Mouse (Mus musculus) thymus, adult 2 months (tissue): ENCODE results near the gene 1600014C23Rik. TPM values are rescaled to one million over a fixed set of nuclear protein-coding genes. Genes with fewer than 3 reads are reported as not detected.

Experiments used
- DNase-seq: peaks from one replicate; pipeline ENCODE4 v3.0.0; 2021
- H3K27ac ChIP-seq: fragments of 200-500 bp; 2 replicates; pipeline ENCODE4 v1.5.1; 2012; ENCODE audit warnings: low read length, control low read depth; ENCODE audit not compliant: control insufficient read depth, insufficient read depth
- H3K27me3 ChIP-seq: fragments of 200-500 bp; 2 replicates; pipeline ENCODE4 v1.6.1; 2012; ENCODE audit warnings: mild to moderate bottlenecking, low read length, moderate library complexity, mixed read lengths; ENCODE audit not compliant: control insufficient read depth, insufficient read depth
- H3K36me3 ChIP-seq: fragments of 200-500 bp; 2 replicates; pipeline ENCODE4 v1.6.1; 2012; ENCODE audit warnings: mild to moderate bottlenecking, low read length, moderate library complexity; ENCODE audit not compliant: control insufficient read depth, insufficient read depth
- H3K4me1 ChIP-seq: fragments of 200-500 bp; replicated peaks from 2 replicates; pipeline ENCODE4 v1.6.1; 2012; ENCODE audit warnings: low read length; ENCODE audit not compliant: control insufficient read depth, insufficient read depth
- H3K4me3 ChIP-seq: fragments of 200-500 bp; 2 replicates; pipeline ENCODE4 v1.5.1; 2012; ENCODE audit warnings: mild to moderate bottlenecking, low read length, control low read depth, moderate library complexity; ENCODE audit not compliant: control insufficient read depth, insufficient read depth
- CTCF ChIP-seq: fragments of 200-500 bp; IDR thresholded peaks from 2 replicates; pipeline ENCODE4 v1.5.1; 2012; ENCODE audit warnings: mild to moderate bottlenecking, control low read depth, low read length, moderate library complexity, borderline replicate concordance; ENCODE audit not compliant: control insufficient read depth, poor library complexity, insufficient read depth; ENCODE audit errors: extremely low read depth
- POLR2A ChIP-seq: fragments of 200-500 bp; IDR thresholded peaks from 2 replicates; pipeline ENCODE4 v1.6.1; 2012; ENCODE audit warnings: mild to moderate bottlenecking, low read length, control low read depth, moderate library complexity; ENCODE audit not compliant: control insufficient read depth, poor library complexity, insufficient read depth; ENCODE audit errors: extremely low read depth
- WGBS: fragments of 180-500 bp; shearing (Covaris S2); methylation state at CpG from one replicate; pipeline ENCODE4 v1.1.7; 2018; 5-methylcytosine and 5-hydroxymethylcytosine counted together
- polyA plus RNA-seq: library from polyadenylated mRNA; depleted of rRNA; stranded (reverse); fragments of >200 nt; gene quantifications from 2 replicates; pipeline ENCODE4 v1.2.3, GENCODE M21; 2012

1600014C23Rik gene
- polyA plus RNA-seq, 1 experiment: not detected

GRCm38 (mm10) chr17:45747293-45747692 lies 13.6 kb upstream of the 1600014C23Rik start:
- WGBS: 24% methylated on average over 4 of the region's 4 CpGs
- TF ChIP-seq POLR2A: no peak
- no peak for TF ChIP-seq CTCF
- Histone ChIP-seq H3K36me3 (no peaks in the 10 kb centered on the region), H3K27ac (no peak overlapping the region), H3K4me1 (peaks cover 6% of the 10 kb centered on the region), H3K27me3 (no peaks in the 10 kb centered on the region), H3K4me3 (no peak overlapping the region)
- DNase-seq: no peak

GRCm38 (mm10) chr17:45746755-45747154 lies 13.1 kb upstream of the 1600014C23Rik start:
- WGBS: 13% methylated on average over 12 of the region's 12 CpGs
- Histone ChIP-seq H3K4me1 (peaks cover 6% of the 10 kb centered on the region), H3K36me3 (no peaks in the 10 kb centered on the region), H3K4me3 (no peak overlapping the region), H3K27ac (no peak overlapping the region), H3K27me3 (no peaks in the 10 kb centered on the region)
- TF ChIP-seq POLR2A (no peak), CTCF (no peak)
- DNase-seq: no peak

GRCm38 (mm10) chr17:45745629-45746028 lies 12.0 kb upstream of the 1600014C23Rik start:
- H3K4me3 ChIP-seq: no peak overlapping the region

GRCm38 (mm10) chr17:45742371-45743147 lies 8.9 kb upstream of the 1600014C23Rik start:
- Histone ChIP-seq H3K27me3 (no peaks in the 10 kb centered on the region), H3K27ac (no peak overlapping the region), H3K4me3 (no peak overlapping the region), H3K36me3 (no peaks in the 10 kb centered on the region), H3K4me1 (peaks cover 6% of the 10 kb centered on the region)
- 89% methylated on average over 13 of the region's 13 CpGs for WGBS
- TF ChIP-seq POLR2A (no peak), CTCF (no peak)
- DNase-seq: no peak

More at GRCm38 (mm10) chr17:45745629-45746028, 12.0 kb upstream of the 1600014C23Rik start:
- no peak for DNase-seq
- Histone ChIP-seq H3K27ac (no peak overlapping the region), H3K27me3 (no peaks in the 10 kb centered on the region), H3K4me1 (peaks cover 6% of the 10 kb centered on the region), H3K36me3 (no peaks in the 10 kb centered on the region)
- TF ChIP-seq POLR2A (no peak), CTCF (no peak)
- 95% methylated on average over 2 of the region's 2 CpGs for WGBS

GRCm38 (mm10) chr17:45737078-45737601 lies 3.5 kb upstream of the 1600014C23Rik start:
- H3K4me3 ChIP-seq: peak overlapping the region; percentile 40
- no peaks in the 10 kb centered on the region; the same call in 1 of the 2 replicates for H3K27me3 ChIP-seq
- H3K4me1 ChIP-seq: peaks cover 19% of the 10 kb centered on the region
- WGBS: 20% methylated on average over 10 of the region's 10 CpGs
- H3K36me3 ChIP-seq: no peaks in the 10 kb centered on the region
- no peak for DNase-seq
- no peak overlapping the region for H3K27ac ChIP-seq
- TF ChIP-seq POLR2A: no peak
- no peak for TF ChIP-seq CTCF

GRCm38 (mm10) chr17:45736311-45737077 lies 2.9 kb upstream of the 1600014C23Rik start:
- peak overlapping the region; percentile 48 for H3K4me3 ChIP-seq
- peak; percentile 84 for DNase-seq
- TF ChIP-seq POLR2A: peak; percentile 18; the same call in 1 of the 2 replicates
- no peak for TF ChIP-seq CTCF
- peaks cover 19% of the 10 kb centered on the region for H3K4me1 ChIP-seq
- H3K27me3 ChIP-seq: no peaks in the 10 kb centered on the region; the same call in 1 of the 2 replicates
- H3K36me3 ChIP-seq: no peaks in the 10 kb centered on the region
- 2% methylated on average over 62 of the region's 72 CpGs for WGBS
- no peak overlapping the region for H3K27ac ChIP-seq
